Mouse (Mus musculus) cerebellum, adult 11-12 months (tissue): ENCODE results near the gene Abcc4.
A peak's percentile ranks its signal among the peaks of the same experiment; 100 is the strongest.
"Not testable (repeated sequence)": the region's sequence is repeated elsewhere in the genome, so short reads cannot be mapped to it uniquely, and the experiment has no call there.

Source experiments
- DNase-seq: peaks from one replicate; pipeline ENCODE4 v3.0.0; 2022

Gene Abcc4

DNA sequence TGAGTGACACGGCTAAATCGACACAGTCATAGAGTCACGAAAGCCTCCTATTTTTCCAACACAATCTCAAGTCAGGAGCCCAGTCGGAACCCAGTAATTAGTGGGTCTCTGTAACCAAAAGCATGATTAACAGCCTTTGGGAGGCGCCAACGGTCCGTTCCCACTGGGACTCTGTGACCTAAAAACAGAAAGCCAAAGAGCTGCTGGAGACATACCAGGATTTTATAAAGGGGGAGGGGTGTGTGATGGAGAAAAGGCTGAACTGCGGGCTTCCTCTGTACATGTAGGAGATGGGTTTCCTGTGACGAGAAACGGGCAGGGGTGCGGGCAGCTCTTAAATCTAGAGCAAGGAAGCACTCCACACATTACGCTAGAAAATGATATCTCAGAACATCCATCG is 136.4 kb downstream of the Abcc4 start:
- no peak for DNase-seq

DNA sequence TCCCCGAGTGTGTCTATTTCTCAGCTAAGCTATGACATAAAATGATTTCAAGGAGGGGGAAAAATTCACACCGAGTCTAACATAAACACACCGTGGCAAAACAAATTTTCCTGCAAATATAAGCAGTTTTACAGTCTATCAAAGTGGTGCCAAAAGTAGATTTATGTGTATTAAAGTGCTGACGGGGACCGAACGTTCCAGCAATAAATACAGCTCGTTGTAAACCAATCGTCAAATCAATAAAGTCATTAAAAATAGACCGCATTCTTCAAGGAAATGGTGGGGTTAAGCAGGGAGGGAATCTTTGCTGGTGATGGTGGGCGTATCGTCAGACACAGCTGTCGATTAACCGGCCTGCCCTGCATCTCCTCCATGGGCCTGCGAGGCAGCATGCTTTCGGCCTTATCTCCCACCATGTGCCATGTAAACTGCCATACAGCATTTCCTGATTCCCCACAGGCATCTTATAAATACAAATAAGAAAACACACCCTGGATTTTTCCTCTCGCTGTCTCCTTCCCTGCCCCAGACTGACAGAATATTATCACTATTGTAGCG is 137.8 kb downstream of the Abcc4 start:
- no peak for DNase-seq

- DNase-seq, result no peak
Observed at GRCm38 (mm10) chr14:118566809-118567208, 139.2 kb downstream of the Abcc4 start.

DNA sequence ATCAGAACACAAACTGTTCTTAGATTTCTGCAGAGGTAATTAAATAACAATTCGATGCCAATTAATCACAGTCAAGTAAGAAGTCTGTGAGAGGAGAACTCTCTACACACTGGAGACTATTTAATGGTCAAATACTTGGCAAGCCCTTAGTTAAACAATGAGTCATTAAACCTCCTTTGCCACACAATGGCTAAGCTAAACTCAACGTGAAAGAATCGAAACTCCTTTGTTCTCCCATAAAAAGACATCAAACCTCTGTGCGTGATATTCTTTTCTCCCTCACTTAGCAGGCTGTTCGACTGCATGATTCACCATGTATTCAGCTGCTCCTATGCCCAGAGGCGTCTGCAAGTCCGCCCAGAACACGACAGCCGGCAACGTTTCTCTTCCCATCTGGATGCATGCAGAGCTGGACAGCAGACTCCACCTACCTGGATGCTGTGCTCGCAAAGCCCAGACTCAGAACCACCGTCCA is 139.8 kb downstream of the Abcc4 start:
- no peak for DNase-seq

- no peak for DNase-seq
Observed at GRCm38 (mm10) chr14:118565696-118566095, 140.3 kb downstream of the Abcc4 start.

- DNase-seq, result no peak
Observed at GRCm38 (mm10) chr14:118563570-118563969, 142.4 kb downstream of the Abcc4 start.

GRCm38 (mm10) chr14:118552901-118553475 is 153.0 kb downstream of the Abcc4 start:
- DNase-seq, result peak; percentile 31

GRCm38 (mm10) chr14:118552390-118552789 is 153.6 kb downstream of the Abcc4 start:
- DNase-seq, result no peak

- DNase-seq, result no peak
Observed at GRCm38 (mm10) chr14:118551725-118552285, 154.2 kb downstream of the Abcc4 start.

- DNase-seq, result no peak
Observed at GRCm38 (mm10) chr14:118551061-118551724, 154.8 kb downstream of the Abcc4 start.

GRCm38 (mm10) chr14:118544493-118544892 is 161.5 kb downstream of the Abcc4 start:
- DNase-seq, result no peak

DNA sequence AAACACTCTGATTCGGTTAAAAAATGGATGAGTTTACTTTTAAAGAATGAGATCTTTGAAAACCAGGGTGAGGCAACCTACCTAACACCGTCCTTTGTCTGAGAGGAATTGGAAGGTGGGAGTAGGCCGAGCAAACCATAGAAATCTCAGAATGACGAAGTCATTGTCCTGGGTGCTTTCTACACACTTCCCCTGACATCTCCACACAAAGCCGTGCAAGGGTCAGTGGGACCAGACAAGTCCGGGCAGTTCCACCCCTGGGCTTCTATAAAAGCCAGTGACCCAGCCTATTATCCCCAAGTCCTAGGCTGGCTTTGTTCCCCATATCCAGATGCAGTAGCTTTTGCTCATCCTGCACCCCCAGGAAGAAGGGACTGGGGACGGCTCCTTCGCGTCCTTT is 163.1 kb downstream of the Abcc4 start:
- DNase-seq, result no peak

DNA sequence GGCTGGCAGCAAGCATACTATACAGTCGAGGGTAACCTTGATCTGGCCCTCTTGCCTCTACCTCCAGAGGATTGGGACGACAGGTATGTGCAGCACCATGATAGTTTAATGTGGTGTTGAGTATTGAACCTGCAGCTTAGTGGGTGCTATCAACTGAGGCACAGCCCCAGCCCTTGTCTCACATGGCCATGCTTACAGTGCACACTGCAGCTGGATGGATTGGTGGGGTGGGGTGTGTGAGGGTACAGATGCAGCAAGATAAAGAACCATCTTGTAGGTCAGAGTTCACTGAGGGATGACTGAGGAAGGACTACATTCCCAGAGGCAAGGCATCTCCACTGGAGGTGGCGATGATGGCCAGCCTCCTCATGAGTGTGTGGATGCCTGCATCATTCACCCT is 174.5 kb downstream of the Abcc4 start:
- DNase-seq, result no peak

- DNase-seq, result no peak
Observed at GRCm38 (mm10) chr14:118514280-118515031, 191.6 kb downstream of the Abcc4 start.

- DNase-seq, result not testable (repeated sequence)
Observed at GRCm38 (mm10) chr14:118511715-118512114, 194.3 kb downstream of the Abcc4 start.

DNA sequence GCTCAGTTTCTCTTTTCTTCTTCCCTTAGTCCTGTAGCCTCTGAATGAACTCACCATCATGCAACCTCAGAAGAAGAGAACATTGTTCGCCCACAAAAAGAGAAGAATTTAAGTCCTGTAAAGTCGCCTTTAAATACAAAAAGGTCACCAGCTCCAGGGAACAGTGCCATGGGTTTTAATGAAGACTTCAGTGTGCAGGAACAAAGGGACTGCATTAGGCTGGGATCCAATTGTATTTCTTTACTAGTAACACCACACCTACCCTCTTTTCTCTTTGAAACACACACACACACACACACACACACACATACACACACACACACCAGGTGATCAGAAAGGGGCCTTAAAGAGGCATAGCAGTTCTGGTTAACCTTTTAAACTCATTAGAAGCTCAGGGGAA is 195.2 kb downstream of the Abcc4 start:
- DNase-seq, result no peak

- no peak for DNase-seq
Observed at GRCm38 (mm10) chr14:118510216-118510615, 195.8 kb downstream of the Abcc4 start.

DNA sequence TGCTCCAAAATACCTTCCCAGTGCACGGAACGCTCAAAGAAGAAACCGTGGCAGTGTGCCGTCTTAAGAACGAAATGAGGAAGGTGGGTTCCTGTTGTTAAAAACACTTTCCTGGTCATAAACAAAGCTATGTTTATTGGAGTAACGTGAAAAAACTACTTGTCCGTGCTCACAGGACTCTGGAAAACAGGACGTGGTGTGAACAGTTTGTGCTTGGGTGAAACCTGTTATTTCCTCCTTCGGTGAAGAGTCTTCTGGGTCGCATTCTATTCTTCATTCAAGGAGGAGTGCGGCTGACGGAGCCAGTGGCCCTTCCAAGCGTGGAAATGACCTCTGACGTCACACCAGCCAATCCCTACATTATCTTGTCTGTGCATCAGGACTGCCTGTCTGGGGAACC is 198.2 kb downstream of the Abcc4 start:
- DNase-seq, result no peak

- no peak for DNase-seq
Observed at GRCm38 (mm10) chr14:118506591-118507146, 199.3 kb downstream of the Abcc4 start.

DNA sequence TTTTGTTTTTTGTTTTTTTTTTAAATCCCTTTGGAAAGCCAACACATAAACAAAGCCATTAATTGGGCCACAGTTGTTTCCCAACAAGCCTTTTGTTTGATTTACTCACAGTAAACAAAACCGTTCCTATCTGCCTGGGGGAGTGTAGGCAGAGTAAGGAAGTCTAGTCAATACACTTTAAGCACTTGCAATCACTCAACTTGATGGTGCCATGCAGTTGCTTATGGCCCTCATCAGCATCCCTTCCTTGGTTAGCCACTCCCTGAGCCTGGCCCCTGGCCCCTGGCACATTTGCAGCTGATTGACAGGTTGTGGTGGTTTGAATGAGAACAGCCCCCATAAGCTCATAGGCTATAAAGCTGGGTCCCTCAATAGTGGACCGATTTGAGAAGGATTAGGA is 209.3 kb downstream of the Abcc4 start:
- DNase-seq, result no peak

DNA sequence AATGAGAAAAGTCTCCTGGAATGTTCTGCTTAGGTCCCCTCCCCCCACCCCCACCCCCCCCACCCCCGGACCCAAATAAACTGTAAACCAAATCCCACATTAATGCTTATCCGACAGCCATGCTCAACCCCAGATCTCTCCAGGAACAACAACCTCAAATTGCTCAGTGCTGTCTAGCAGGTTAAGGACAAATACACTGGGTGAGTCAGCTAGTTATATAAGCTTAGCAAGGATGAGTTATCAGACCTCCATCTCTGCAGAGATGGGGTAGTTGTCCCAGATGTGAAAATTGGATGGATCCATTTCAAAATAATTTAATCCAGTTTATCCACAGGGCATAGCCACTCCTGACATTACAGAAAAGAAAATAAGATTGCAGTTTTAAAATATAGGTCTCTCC is 210.6 kb downstream of the Abcc4 start:
- DNase-seq, result no peak

DNA sequence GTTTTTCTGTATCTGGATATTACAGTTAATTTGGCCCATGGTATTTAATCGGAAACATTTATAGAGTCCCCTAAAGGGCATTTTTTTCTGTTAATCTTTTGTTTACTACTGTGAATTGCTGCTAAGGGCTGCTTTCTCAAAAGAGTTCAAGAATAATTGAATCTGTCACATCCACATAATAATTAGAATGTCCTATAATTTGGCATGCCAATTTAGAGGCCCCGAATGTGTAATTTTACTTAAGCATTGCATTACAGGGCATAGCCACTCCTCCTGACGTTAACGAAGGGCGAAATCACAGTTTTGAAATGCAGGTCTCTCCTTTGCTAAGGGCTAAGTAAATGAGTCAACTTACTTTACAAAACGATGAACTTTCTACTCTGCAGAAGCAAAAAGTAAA is 214.3 kb downstream of the Abcc4 start:
- no peak for DNase-seq

DNA sequence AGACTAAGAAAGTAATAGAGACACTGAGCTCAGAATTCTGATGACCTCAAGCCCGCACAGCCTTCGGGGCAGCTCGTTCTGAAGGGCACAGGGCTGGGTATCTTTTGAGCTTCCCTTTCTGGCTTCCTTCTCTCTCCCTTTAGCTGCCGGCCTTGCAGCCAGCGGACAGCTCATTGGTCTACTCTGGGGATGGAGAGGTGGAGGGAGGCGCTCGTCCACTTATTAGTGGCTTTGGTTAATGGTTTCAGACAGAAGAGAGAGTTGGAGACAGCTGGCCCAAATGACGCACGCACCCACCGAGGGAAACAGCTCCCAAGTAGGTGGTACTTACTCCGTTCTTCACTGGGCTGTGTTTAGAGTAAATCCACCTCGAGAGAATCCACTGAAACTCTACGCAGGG is 214.7 kb downstream of the Abcc4 start:
- DNase-seq, result no peak
